8 mouse cellular contexts compared by ENCODE assay signal in the genomic region with DNA sequence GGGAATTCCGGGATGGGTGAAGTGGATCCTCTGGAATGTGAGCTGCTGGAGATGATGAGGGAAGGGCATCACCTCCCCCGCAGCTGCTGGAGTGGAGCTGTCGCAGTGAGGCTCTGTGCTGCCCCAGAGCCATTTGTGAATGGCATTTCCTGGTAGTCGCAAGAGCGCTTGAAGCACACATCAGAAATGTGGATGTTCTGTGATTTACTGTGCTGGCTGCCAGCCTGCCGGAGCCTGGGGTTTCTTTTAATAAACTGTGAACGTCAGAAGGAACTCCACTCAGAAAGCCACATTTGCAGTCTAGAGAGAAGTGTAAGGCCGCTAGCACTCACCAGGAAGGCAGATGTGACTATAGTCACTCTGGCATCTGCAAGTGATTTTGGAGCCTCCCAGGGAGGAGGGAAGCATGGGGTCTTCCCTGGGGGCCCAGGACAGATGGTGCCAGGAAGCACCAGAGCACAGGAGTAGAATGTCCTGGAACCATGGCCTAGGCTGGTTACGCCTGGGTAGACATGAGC.
DNase-seq lines count a peak whose midpoint lies in the region; ATAC-seq and TF ChIP-seq lines count a peak whose summit lies in the region.

No protein-coding gene starts in this region.

- ATAC-seq in heart, postnatal 0 days (ENCODE audit: insufficient read depth, low read depth) = no peak
- ATAC-seq in frontal cortex, adult (ENCODE audit: low TSS enrichment) = peak; percentile 96

- no peak for TF ChIP-seq EP300 in heart, postnatal 0 days (IDR thresholded peaks at IDR 0.05; ENCODE audit: low read depth)

- intact Hi-C loops in heart, postnatal 36 days (cut with DNase I) = loop anchor here (1.0 kb wide), 1 partner anchor 9 kb away; no protein-coding TSS in a partner anchor
- intact Hi-C loops in gastrocnemius, postnatal 36 days (cut with DNase I) = no loop called here

- H3K4me1 ChIP-seq in heart, postnatal 0 days (ENCODE audit: control insufficient read depth, insufficient read depth) = no peaks in the 10 kb centered on the region

- no peaks in the 10 kb centered on the region for H3K27me3 ChIP-seq in heart, postnatal 0 days (ENCODE audit: control insufficient read depth, insufficient read depth, low read length)

- H3K4me3 ChIP-seq in heart, postnatal 0 days (ENCODE audit: low read depth, low read length) = no peak overlapping the region

- 14% methylated on average over 9 of the region's 9 CpGs for WGBS in heart, postnatal 0 days

- no peaks in the 10 kb centered on the region for H3K9me3 ChIP-seq in heart, postnatal 0 days (replicated peaks; ENCODE audit: control insufficient read depth, low read length)

- no peak for TF ChIP-seq CTCF in heart, postnatal 0 days (IDR thresholded peaks at IDR 0.05; ENCODE audit: low read depth)

- no peak overlapping the region for H3K4me2 ChIP-seq in heart, postnatal 0 days (ENCODE audit: low read depth, low read length)

- peak; percentile 6 for DNase-seq in heart, postnatal 0 days (ENCODE audit: low spot score)
- DNase-seq in heart, postnatal 36 days = no peak
- DNase-seq in NIH3T3 (ENCODE audit: low read depth) = peak; percentile 22
- DNase-seq in mesoderm, embryonic 11.5 days (ENCODE audit: low read depth, low spot score) = peak; percentile 65
- no peak for DNase-seq in cerebellum, adult 8-10 months
- DNase-seq in gastrocnemius, postnatal 36 days = no peak
- no peak for DNase-seq in layer of hippocampus, postnatal 25 days (ENCODE audit: extremely low spot score in 1 of 2, low spot score in 1 of 2)

- H3K36me3 ChIP-seq in heart, postnatal 0 days (replicated peaks; ENCODE audit: control insufficient read depth, insufficient read depth, low read length) = no peaks in the 10 kb centered on the region

- no peak overlapping the region for H3K9ac ChIP-seq in heart, postnatal 0 days (replicated peaks; ENCODE audit: low read depth, low read length)

- H3K27ac ChIP-seq in heart, postnatal 0 days (ENCODE audit: low read depth) = no peak overlapping the region

Comparison
In these comparisons a context has a peak if more than half of its experiments do, and no peak if none do; other contexts are left out.
1. DNase-seq: peak in heart, postnatal 0 days (single experiment), NIH3T3 (single experiment) and mesoderm, embryonic 11.5 days (single experiment); none in heart, postnatal 36 days (0 of 2), cerebellum, adult 8-10 months (single experiment), gastrocnemius, postnatal 36 days (0 of 2) and layer of hippocampus, postnatal 25 days (0 of 2).